Mouse (Mus musculus) neural tube, embryonic 12.5 days (tissue): ENCODE data around the gene Robo2. TPM values are rescaled to one million over a fixed set of nuclear protein-coding genes. Genes with fewer than 3 reads are reported as not detected.

Source experiments
- ATAC-seq: fragments of 200-750 bp; cut with Nextera tagmentation; 2 replicates; pipeline ENCODE4 v1.8.0; 2017; ENCODE audit warnings: low read depth, mild to moderate bottlenecking, moderate TSS enrichment, moderate library complexity; ENCODE audit not compliant: low FRiP score
- H3K27ac ChIP-seq: fragments of 300-500 bp; sonication (generic); 2 replicates; pipeline ENCODE4 v1.5.1; 2016
- H3K27me3 ChIP-seq: fragments of 300-500 bp; sonication (generic); replicated peaks from 2 replicates; pipeline ENCODE4 v1.6.1; 2016; ENCODE audit warnings: mild to moderate bottlenecking
- H3K36me3 ChIP-seq: fragments of 300-500 bp; sonication (generic); 2 replicates; pipeline ENCODE4 v1.6.1; 2016; ENCODE audit warnings: mild to moderate bottlenecking
- H3K4me1 ChIP-seq: fragments of 300-500 bp; sonication (generic); 2 replicates; pipeline ENCODE4 v1.6.1; 2016
- H3K4me2 ChIP-seq: fragments of 300-500 bp; sonication (generic); replicated peaks from 2 replicates; pipeline ENCODE4 v1.6.1; 2016; ENCODE audit warnings: mild to moderate bottlenecking
- H3K4me3 ChIP-seq: fragments of 300-500 bp; sonication (generic); 2 replicates; pipeline ENCODE4 v1.5.1; 2016
- H3K9ac ChIP-seq: fragments of 300-500 bp; sonication (generic); 2 replicates; pipeline ENCODE4 v1.6.1; 2016; ENCODE audit warnings: mild to moderate bottlenecking
- H3K9me3 ChIP-seq: fragments of 300-500 bp; sonication (generic); 2 replicates; pipeline ENCODE4 v1.6.1; 2016; ENCODE audit warnings: mild to moderate bottlenecking
- WGBS: fragments of 180-500 bp; shearing (Covaris S2); methylation state at CpG from one replicate; pipeline ENCODE4 v1.1.7; 2016; 5-methylcytosine and 5-hydroxymethylcytosine counted together
- polyA plus RNA-seq: library from polyadenylated mRNA; unstranded; fragments of >200 nt; fragmentation: Nextera tagmentation; extraction: Ambion mirVana; gene quantifications from 2 replicates; pipeline ENCODE4 v1.2.1, GENCODE M21; 2016

The Robo2 gene
- polyA plus RNA-seq, 1 experiment from 2014 or later, result 64.0 TPM

- WGBS, result 60% methylated on average over 3 of the region's 3 CpGs
- no peak overlapping the region for H3K9ac ChIP-seq
- ATAC-seq, result no peak
- H3K4me2 ChIP-seq, result no peak overlapping the region
- H3K36me3 ChIP-seq, result no peaks in the 10 kb centered on the region
- H3K27ac ChIP-seq, result no peak overlapping the region
- no peaks in the 10 kb centered on the region for H3K27me3 ChIP-seq
- H3K4me1 ChIP-seq, result no peaks in the 10 kb centered on the region
- no peaks in the 10 kb centered on the region for H3K9me3 ChIP-seq
- no peak overlapping the region for H3K4me3 ChIP-seq
Measured at GRCm38 (mm10) chr16:73957675-73958523, 453.7 kb downstream of the Robo2 start.

- no peak overlapping the region for H3K9ac ChIP-seq
- H3K4me3 ChIP-seq, result no peak overlapping the region
- no peak overlapping the region for H3K4me2 ChIP-seq
- 0 out of 2 replicates have a peak, but pooled peaks cover 5% of the 10 kb centered on the region for H3K4me1 ChIP-seq
- WGBS, result 84% methylated on average over 6 of the region's 6 CpGs
- no peaks in the 10 kb centered on the region for H3K9me3 ChIP-seq
- no peaks in the 10 kb centered on the region for H3K27me3 ChIP-seq
- H3K36me3 ChIP-seq, result no peaks in the 10 kb centered on the region
- no peak overlapping the region for H3K27ac ChIP-seq
- no peak for ATAC-seq
Measured at GRCm38 (mm10) chr16:73946171-73946570, 465.5 kb downstream of the Robo2 start.

- H3K27ac ChIP-seq, result no peak overlapping the region
- H3K9ac ChIP-seq, result no peak overlapping the region
- no peaks in the 10 kb centered on the region for H3K9me3 ChIP-seq
- H3K27me3 ChIP-seq, result no peaks in the 10 kb centered on the region
- WGBS, result 90% methylated on average over 1 of the region's 1 CpGs
- no peak overlapping the region for H3K4me2 ChIP-seq
- no peaks in the 10 kb centered on the region for H3K4me1 ChIP-seq
- no peak overlapping the region for H3K4me3 ChIP-seq
- H3K36me3 ChIP-seq, result no peaks in the 10 kb centered on the region
- ATAC-seq, result no peak
Measured at GRCm38 (mm10) chr16:73940211-73940541, 471.4 kb downstream of the Robo2 start.

GRCm38 (mm10) chr16:73939423-73940210 is 472.0 kb downstream of the Robo2 start:
- Histone ChIP-seq H3K27ac (no peak overlapping the region), H3K4me2 (no peak overlapping the region), H3K4me3 (no peak overlapping the region), H3K9me3 (no peaks in the 10 kb centered on the region), H3K9ac (no peak overlapping the region), H3K36me3 (no peaks in the 10 kb centered on the region), H3K4me1 (no peaks in the 10 kb centered on the region), H3K27me3 (no peaks in the 10 kb centered on the region)
- no peak for ATAC-seq
- WGBS, result 89% methylated on average over 5 of the region's 5 CpGs

- 92% methylated on average over 4 of the region's 4 CpGs for WGBS
- H3K9me3 ChIP-seq, result no peaks in the 10 kb centered on the region
- H3K4me3 ChIP-seq, result no peak overlapping the region
- no peak overlapping the region for H3K9ac ChIP-seq
- no peak for ATAC-seq
- no peaks in the 10 kb centered on the region for H3K27me3 ChIP-seq
- H3K27ac ChIP-seq, result no peak overlapping the region
- no peaks in the 10 kb centered on the region for H3K4me1 ChIP-seq
- H3K36me3 ChIP-seq, result no peaks in the 10 kb centered on the region
- no peak overlapping the region for H3K4me2 ChIP-seq
Measured at GRCm38 (mm10) chr16:73930323-73930722, 481.3 kb downstream of the Robo2 start.

- H3K9ac ChIP-seq, result no peak overlapping the region
- no peaks in the 10 kb centered on the region for H3K36me3 ChIP-seq
- H3K27ac ChIP-seq, result no peak overlapping the region
- ATAC-seq, result no peak
- WGBS, result 63% methylated on average over 3 of the region's 3 CpGs
- no peak overlapping the region for H3K4me2 ChIP-seq
- no peak overlapping the region for H3K4me3 ChIP-seq
- no peaks in the 10 kb centered on the region for H3K4me1 ChIP-seq
- H3K27me3 ChIP-seq, result no peaks in the 10 kb centered on the region
- no peaks in the 10 kb centered on the region for H3K9me3 ChIP-seq
Measured at GRCm38 (mm10) chr16:73927481-73927880, 484.1 kb downstream of the Robo2 start.

GRCm38 (mm10) chr16:73915425-73915824 is 496.2 kb downstream of the Robo2 start:
- Histone ChIP-seq H3K9me3 (no peaks in the 10 kb centered on the region), H3K27me3 (no peaks in the 10 kb centered on the region), H3K9ac (no peak overlapping the region), H3K4me1 (no peaks in the 10 kb centered on the region), H3K4me3 (no peak overlapping the region), H3K36me3 (no peaks in the 10 kb centered on the region), H3K27ac (no peak overlapping the region), H3K4me2 (no peak overlapping the region)
- 96% methylated on average over 4 of the region's 4 CpGs for WGBS
- ATAC-seq, result no peak

GRCm38 (mm10) chr16:73914936-73915335 is 496.7 kb downstream of the Robo2 start:
- no peak overlapping the region for H3K4me3 ChIP-seq
- H3K9me3 ChIP-seq, result no peaks in the 10 kb centered on the region
- no peaks in the 10 kb centered on the region for H3K27me3 ChIP-seq
- no peaks in the 10 kb centered on the region for H3K36me3 ChIP-seq
- WGBS, result 77% methylated on average over 4 of the region's 4 CpGs
- no peak overlapping the region for H3K4me2 ChIP-seq
- H3K4me1 ChIP-seq, result no peaks in the 10 kb centered on the region
- no peak for ATAC-seq
- no peak overlapping the region for H3K27ac ChIP-seq
- no peak overlapping the region for H3K9ac ChIP-seq

GRCm38 (mm10) chr16:73908504-73908903 is 503.1 kb downstream of the Robo2 start:
- Histone ChIP-seq H3K36me3 (no peaks in the 10 kb centered on the region), H3K27ac (no peak overlapping the region), H3K4me3 (no peak overlapping the region), H3K9ac (no peak overlapping the region), H3K4me2 (no peak overlapping the region), H3K4me1 (no peaks in the 10 kb centered on the region), H3K27me3 (no peaks in the 10 kb centered on the region), H3K9me3 (no peaks in the 10 kb centered on the region)
- ATAC-seq, result no peak
- WGBS, result 87% methylated on average over 11 of the region's 11 CpGs

GRCm38 (mm10) chr16:73896856-73897255 is 514.8 kb downstream of the Robo2 start:
- 90% methylated on average over 11 of the region's 11 CpGs for WGBS
- no peak overlapping the region for H3K27ac ChIP-seq
- H3K27me3 ChIP-seq, result no peaks in the 10 kb centered on the region
- H3K9me3 ChIP-seq, result no peaks in the 10 kb centered on the region
- H3K4me3 ChIP-seq, result no peak overlapping the region
- H3K4me1 ChIP-seq, result no peaks in the 10 kb centered on the region
- H3K4me2 ChIP-seq, result no peak overlapping the region
- no peaks in the 10 kb centered on the region for H3K36me3 ChIP-seq
- H3K9ac ChIP-seq, result no peak overlapping the region
- no peak for ATAC-seq

GRCm38 (mm10) chr16:73881911-73882310 is 529.7 kb downstream of the Robo2 start:
- no peaks in the 10 kb centered on the region for H3K36me3 ChIP-seq
- H3K27ac ChIP-seq, result no peak overlapping the region
- no peaks in the 10 kb centered on the region for H3K4me1 ChIP-seq
- WGBS, result 36% methylated on average over 1 of the region's 1 CpGs
- no peaks in the 10 kb centered on the region for H3K9me3 ChIP-seq
- no peak overlapping the region for H3K4me3 ChIP-seq
- ATAC-seq, result 0 out of 2 replicates have a peak, but pooled peaks have one; percentile 37
- no peak overlapping the region for H3K9ac ChIP-seq
- H3K27me3 ChIP-seq, result no peaks in the 10 kb centered on the region
- H3K4me2 ChIP-seq, result no peak overlapping the region

GRCm38 (mm10) chr16:73877973-73878372 is 533.7 kb downstream of the Robo2 start:
- Histone ChIP-seq H3K4me3 (no peak overlapping the region), H3K9me3 (no peaks in the 10 kb centered on the region), H3K4me2 (no peak overlapping the region), H3K9ac (no peak overlapping the region), H3K4me1 (no peaks in the 10 kb centered on the region), H3K27me3 (no peaks in the 10 kb centered on the region), H3K27ac (no peak overlapping the region), H3K36me3 (no peaks in the 10 kb centered on the region)
- 83% methylated on average over 3 of the region's 3 CpGs for WGBS
- ATAC-seq, result no peak
